Mouse (Mus musculus): Measurements from ENCODE around the gene Cd300c.

DNA sequence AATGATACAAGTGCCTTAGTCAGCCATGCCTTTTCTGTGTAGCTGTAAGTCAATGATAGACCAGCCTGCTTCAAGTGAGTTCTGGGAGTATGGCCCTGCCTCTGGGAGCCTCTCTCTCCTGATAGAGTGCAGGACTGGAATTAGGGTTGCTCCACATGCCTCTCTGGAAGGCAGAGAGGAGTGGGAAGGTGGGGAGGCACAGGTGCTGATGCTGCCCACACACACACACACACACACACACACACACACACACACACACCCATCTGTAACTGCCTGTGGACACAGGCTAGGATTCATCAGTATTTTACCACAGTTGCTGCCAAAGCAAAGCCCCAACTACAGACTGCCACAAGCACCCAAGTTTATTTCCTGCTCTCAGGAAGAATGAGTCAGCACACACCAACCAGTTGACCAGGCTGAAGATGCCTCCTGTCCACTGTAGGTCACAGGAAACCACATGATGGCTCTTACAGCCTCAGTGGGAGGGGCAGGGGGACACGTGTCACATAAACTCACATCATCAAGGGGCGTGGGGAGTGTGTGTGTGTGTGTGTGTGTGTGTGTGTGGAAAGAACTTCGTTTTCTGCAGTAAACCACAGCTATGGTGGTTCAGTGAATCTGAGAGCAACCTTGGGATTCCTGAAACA is 3.7 kb downstream of the Cd300c start:
- TF ChIP-seq POLR2A (IDR thresholded peaks at IDR 0.05; ENCODE audit: borderline replicate concordance, extremely low read depth, insufficient read depth, insufficient read length, poor library complexity, severe bottlenecking) (no peak), CTCF (IDR thresholded peaks at IDR 0.05; ENCODE audit: borderline replicate concordance, extremely low read depth, insufficient read depth, insufficient read length) (no peak)
